Mouse (Mus musculus) spleen, adult 2 months (tissue): ENCODE results near the gene Nav2.

Experiments
- CTCF ChIP-seq: fragments of 200-500 bp; IDR thresholded peaks from 2 replicates; pipeline ENCODE4 v1.5.1; 2011; ENCODE audit warnings: mild to moderate bottlenecking, inconsistent platforms; ENCODE audit not compliant: insufficient read depth, insufficient read length, insufficient replicate concordance; ENCODE audit errors: extremely low read depth
- POLR2A ChIP-seq: fragments of 200-500 bp; IDR thresholded peaks from 2 replicates; pipeline ENCODE4 v1.6.1; 2011; ENCODE audit warnings: low read depth, low read length, inconsistent platforms

- no peak for TF ChIP-seq CTCF
- no peak for TF ChIP-seq POLR2A
Measured at GRCm38 (mm10) chr7:49575226-49575625, 666.7 kb downstream of the Nav2 start.
